Mouse (Mus musculus) hindbrain, embryonic 14.5 days (tissue): ENCODE results near the gene Tnpo1. TPM values are rescaled to one million over a fixed set of nuclear protein-coding genes. Genes with fewer than 3 reads are reported as not detected.

ENCODE experiments used
- ATAC-seq: fragments of 200-750 bp; cut with Nextera tagmentation; 2 replicates; pipeline ENCODE4 v1.8.0; 2017; ENCODE audit warnings: moderate number of reproducible peaks, mild to moderate bottlenecking, moderate TSS enrichment, moderate library complexity; ENCODE audit not compliant: low FRiP score
- DNase-seq: peaks from one replicate; pipeline ENCODE4 v3.0.0-alpha.2; 2015; ENCODE audit warnings: low spot score
- H3K27ac ChIP-seq: fragments of 300-500 bp; sonication (generic); 2 replicates; pipeline ENCODE4 v1.5.1; 2014; ENCODE audit warnings: mild to moderate bottlenecking, moderate library complexity
- H3K27me3 ChIP-seq: fragments of 300-500 bp; sonication (generic); 2 replicates; pipeline ENCODE4 v1.6.1; 2014; ENCODE audit warnings: mild to moderate bottlenecking, low read length, mixed read lengths; ENCODE audit not compliant: control insufficient read depth, insufficient read depth
- H3K36me3 ChIP-seq: fragments of 300-500 bp; sonication (generic); replicated peaks from 2 replicates; pipeline ENCODE4 v1.6.1; 2014; ENCODE audit not compliant: control insufficient read depth, insufficient read depth
- H3K4me1 ChIP-seq: fragments of 300-500 bp; sonication (generic); replicated peaks from 2 replicates; pipeline ENCODE4 v1.6.1; 2014; ENCODE audit warnings: antibody characterized with exemption, low read length, mixed read lengths; ENCODE audit not compliant: control insufficient read depth, insufficient read depth
- H3K4me2 ChIP-seq: fragments of 300-500 bp; sonication (generic); replicated peaks from 2 replicates; pipeline ENCODE4 v1.6.1; 2014; ENCODE audit warnings: mild to moderate bottlenecking, moderate library complexity
- H3K4me3 ChIP-seq: fragments of 300-500 bp; sonication (generic); replicated peaks from 2 replicates; pipeline ENCODE4 v1.5.1; 2014; ENCODE audit warnings: mild to moderate bottlenecking, low read length
- H3K9ac ChIP-seq: fragments of 300-500 bp; sonication (generic); 2 replicates; pipeline ENCODE4 v1.6.1; 2014
- H3K9me3 ChIP-seq: fragments of 300-500 bp; sonication (generic); 2 replicates; pipeline ENCODE4 v1.6.1; 2016; ENCODE audit warnings: low read length; ENCODE audit not compliant: control insufficient read depth
- WGBS: fragments of 180-500 bp; shearing (Covaris S2); extraction: QIAGEN DNeasy Blood & Tissue Kit; methylation state at CpG from one replicate; pipeline ENCODE4 v1.1.7; 2014; 5-methylcytosine and 5-hydroxymethylcytosine counted together
- polyA plus RNA-seq: library from polyadenylated mRNA; unstranded; fragments of >200 nt; fragmentation: Nextera tagmentation; extraction: Ambion mirVana; gene quantifications from 2 replicates; pipeline ENCODE4 v1.2.1, GENCODE M21; 2014

Gene Tnpo1
- polyA plus RNA-seq, 1 experiment from 2014 or later: 50.0 TPM

DNA sequence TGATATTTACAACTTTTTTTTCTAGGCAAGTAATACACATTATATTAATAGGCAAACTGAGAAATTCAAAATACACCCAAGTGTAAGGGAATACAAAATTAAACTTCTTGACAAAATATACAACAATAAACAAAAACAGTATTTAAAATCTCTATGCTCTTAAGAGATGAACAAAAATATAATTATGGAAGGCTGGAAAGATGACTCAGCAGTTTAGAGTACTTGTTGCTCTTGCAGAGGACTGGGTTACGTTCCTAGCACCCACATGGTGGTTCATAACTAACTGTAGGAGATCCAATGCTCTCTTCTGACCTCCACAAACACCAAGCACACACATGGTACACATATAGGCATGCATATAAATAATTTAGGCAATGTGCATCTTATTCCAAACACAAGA, 133.3 kb downstream of the Tnpo1 start:
- Histone ChIP-seq H3K4me1 (no peaks in the 10 kb centered on the region), H3K9me3 (no peaks in the 10 kb centered on the region), H3K36me3 (peaks cover 26% of the 10 kb centered on the region), H3K4me3 (no peak overlapping the region), H3K9ac (no peak overlapping the region), H3K4me2 (no peak overlapping the region), H3K27me3 (no peaks in the 10 kb centered on the region), H3K27ac (no peak overlapping the region)
- 90% methylated on average over 1 of the region's 1 CpGs for WGBS
- no peak for ATAC-seq
- no peak for DNase-seq

DNA sequence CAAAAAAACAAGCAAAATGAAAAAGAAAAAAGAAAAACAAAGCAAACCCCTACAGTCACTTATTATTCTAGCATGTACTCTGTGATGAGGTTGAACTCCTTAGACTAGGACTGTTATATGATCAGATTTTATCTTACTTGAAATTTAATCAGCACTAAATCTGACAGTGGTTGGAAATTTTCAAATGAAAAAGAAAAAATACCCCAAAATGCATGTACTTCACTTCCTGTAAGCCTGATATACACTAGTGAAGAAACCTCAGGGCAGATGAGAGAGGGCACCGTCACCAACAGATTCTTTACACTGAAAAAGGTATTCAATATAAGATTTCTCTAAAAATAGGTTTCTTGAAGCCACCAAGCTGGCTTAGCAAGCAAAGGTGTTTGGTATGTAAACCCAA, 134.5 kb downstream of the Tnpo1 start:
- H3K9ac ChIP-seq: no peak overlapping the region
- H3K4me2 ChIP-seq: no peak overlapping the region
- H3K9me3 ChIP-seq: no peaks in the 10 kb centered on the region
- H3K27me3 ChIP-seq: no peaks in the 10 kb centered on the region
- ATAC-seq: no peak
- no peak overlapping the region for H3K27ac ChIP-seq
- H3K4me3 ChIP-seq: no peak overlapping the region
- DNase-seq: no peak
- H3K36me3 ChIP-seq: peaks cover 27% of the 10 kb centered on the region
- WGBS: 95% methylated on average over 1 of the region's 1 CpGs
- no peaks in the 10 kb centered on the region for H3K4me1 ChIP-seq

Other genes with a start within 250 kb of the Tnpo1 start
- gene Tmem171, start 231.6 kb downstream of the Tnpo1 start, polyA plus RNA-seq: not detected in 2 replicates
- 22.2 and 23.5 TPM in 2 replicates for gene Fcho2, start 110.9 kb downstream of the Tnpo1 start, polyA plus RNA-seq
- gene 1700024P04Rik, start 58.2 kb upstream of the Tnpo1 start, polyA plus RNA-seq: not detected in 2 replicates